Mouse (Mus musculus): ENCODE measurements around the gene Zfp62. TPM values are rescaled to one million over a fixed set of nuclear protein-coding genes. Genes with fewer than 3 reads are reported as not detected.

The Zfp62 gene
- polyA plus RNA-seq, 1 experiment = 5.6 TPM

DNA sequence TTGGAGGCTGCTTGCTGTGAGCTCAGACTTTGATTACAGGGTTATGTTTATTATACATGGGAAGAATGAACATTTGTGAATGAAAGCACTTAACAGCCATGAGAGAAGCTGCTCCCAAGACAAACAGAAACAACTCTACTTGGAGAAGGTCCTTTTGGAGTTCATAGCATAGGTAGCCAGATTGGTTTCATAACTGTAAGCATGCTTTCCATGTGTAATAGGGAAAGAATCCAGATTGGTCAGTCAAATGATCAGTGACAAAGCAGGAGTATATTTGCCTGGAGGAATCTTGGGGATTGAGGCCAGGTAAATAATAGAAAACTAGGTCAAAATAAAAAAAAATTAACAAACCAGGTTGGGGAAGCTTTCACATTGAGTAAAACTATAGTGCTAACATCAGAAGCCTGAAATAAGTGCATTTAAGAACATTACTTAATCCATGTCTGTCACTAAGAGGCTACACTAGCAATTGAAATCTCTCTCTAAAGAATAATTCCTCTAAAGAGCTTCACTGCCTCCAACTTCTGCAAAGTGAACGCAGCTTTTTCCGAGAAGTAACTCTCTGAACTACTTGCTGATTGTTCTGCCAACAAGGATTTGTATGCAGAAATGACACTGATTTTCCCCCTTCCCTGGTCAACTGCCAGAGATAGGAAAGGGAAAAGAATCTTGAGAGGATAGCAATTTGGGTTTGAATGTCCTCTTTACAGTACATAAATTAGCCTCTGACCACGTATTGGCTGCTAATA is 32.5 kb downstream of the Zfp62 start:
- Histone ChIP-seq H3K27me3 (ENCODE audit: control insufficient read depth, insufficient read depth, insufficient read length) (no peaks in the 10 kb centered on the region), H3K4me2 (ENCODE audit: low read depth) (no peak overlapping the region), H3ac (ENCODE audit: control insufficient read depth, insufficient read length) (no peak overlapping the region), H3K79me2 (ENCODE audit: control insufficient read depth, insufficient read depth) (no peaks in the 10 kb centered on the region), H3K4me3 (no peak overlapping the region), H3K36me3 (ENCODE audit: control insufficient read depth, insufficient read depth) (no peaks in the 10 kb centered on the region)
- TF ChIP-seq SRF (IDR thresholded peaks at IDR 0.05; ENCODE audit: control insufficient read depth, insufficient read length, low read depth) = no peak
- no peak for TF ChIP-seq USF1 (IDR thresholded peaks at IDR 0.05; ENCODE audit: low read depth)
- TF ChIP-seq POLR2AphosphoS2 (IDR thresholded peaks at IDR 0.05; ENCODE audit: insufficient read length, low read depth) = no peak
- no peak for TF ChIP-seq TCF12 (IDR thresholded peaks at IDR 0.05; ENCODE audit: insufficient read depth, poor library complexity, severe bottlenecking)
- no peak for TF ChIP-seq MYOG (IDR thresholded peaks at IDR 0.05; ENCODE audit: control insufficient read depth in 1 of 3, insufficient read depth in 1 of 3, insufficient read length in 2 of 3, low read depth in 2 of 3)
- no peak for TF ChIP-seq CEBPB (IDR thresholded peaks at IDR 0.05; ENCODE audit: insufficient read depth, poor library complexity, severe bottlenecking)
- TF ChIP-seq REST (IDR thresholded peaks at IDR 0.05; ENCODE audit: insufficient read depth, insufficient read length) = no peak

GRCm38 (mm10) chr11:49236891-49237290 is 33.8 kb downstream of the Zfp62 start:
- Histone ChIP-seq H3K79me2 (ENCODE audit: control insufficient read depth, insufficient read depth) (no peaks in the 10 kb centered on the region), H3ac (ENCODE audit: control insufficient read depth, insufficient read length) (no peak overlapping the region), H3K4me3 (no peak overlapping the region), H3K36me3 (ENCODE audit: control insufficient read depth, insufficient read depth) (no peaks in the 10 kb centered on the region), H3K4me2 (ENCODE audit: low read depth) (no peak overlapping the region), H3K27me3 (ENCODE audit: control insufficient read depth, insufficient read depth, insufficient read length) (no peaks in the 10 kb centered on the region)
- TF ChIP-seq MYOD1 (IDR thresholded peaks at IDR 0.05; ENCODE audit: control insufficient read depth in 1 of 3, insufficient read length in 2 of 3, low read depth in 2 of 3) = no peak
- no peak for TF ChIP-seq MAX (IDR thresholded peaks at IDR 0.05; ENCODE audit: low read depth)
- no peak for TF ChIP-seq USF1 (IDR thresholded peaks at IDR 0.05; ENCODE audit: low read depth)
- no peak for TF ChIP-seq TCF3 (IDR thresholded peaks at IDR 0.05; ENCODE audit: insufficient read length, low read depth)
- no peak for TF ChIP-seq SRF (IDR thresholded peaks at IDR 0.05; ENCODE audit: control insufficient read depth, insufficient read length, low read depth)
- TF ChIP-seq REST (IDR thresholded peaks at IDR 0.05; ENCODE audit: insufficient read depth, insufficient read length) = no peak
- TF ChIP-seq CEBPB (IDR thresholded peaks at IDR 0.05; ENCODE audit: insufficient read depth, poor library complexity, severe bottlenecking) = no peak
- no peak for TF ChIP-seq MYOG (IDR thresholded peaks at IDR 0.05; ENCODE audit: control insufficient read depth in 1 of 3, insufficient read depth in 1 of 3, insufficient read length in 2 of 3, low read depth in 2 of 3)
- no peak for TF ChIP-seq POLR2A (IDR thresholded peaks at IDR 0.05; ENCODE audit: insufficient read length, low read depth)
- no peak for TF ChIP-seq POLR2AphosphoS2 (IDR thresholded peaks at IDR 0.05; ENCODE audit: insufficient read length, low read depth)
- TF ChIP-seq E2F4 (IDR thresholded peaks at IDR 0.05; ENCODE audit: insufficient read depth) = no peak
- no peak for TF ChIP-seq TCF12 (IDR thresholded peaks at IDR 0.05; ENCODE audit: insufficient read depth, poor library complexity, severe bottlenecking)

DNA sequence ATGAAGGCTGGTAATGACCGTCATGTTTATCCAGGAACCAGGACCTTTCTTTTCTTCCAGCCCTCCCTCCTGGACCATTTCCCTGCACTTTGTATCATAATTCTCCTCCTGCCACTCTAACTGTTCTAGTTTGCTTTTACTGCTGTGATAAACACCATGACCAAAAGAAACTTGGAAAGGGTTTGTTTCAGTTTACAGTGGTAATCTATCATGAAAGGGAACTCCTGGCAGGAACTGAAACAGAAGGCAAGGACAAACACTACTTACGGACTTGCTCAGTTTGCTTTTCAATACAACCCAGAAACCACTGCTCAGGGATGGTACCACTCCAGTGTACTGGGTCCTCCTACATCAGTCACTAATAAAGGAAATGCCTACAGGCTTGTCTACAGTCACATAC is 34.4 kb downstream of the Zfp62 start:
- H3K27me3 ChIP-seq (ENCODE audit: control insufficient read depth, insufficient read depth, insufficient read length) = no peaks in the 10 kb centered on the region
- H3ac ChIP-seq (ENCODE audit: control insufficient read depth, insufficient read length) = no peak overlapping the region
- H3K4me3 ChIP-seq = no peak overlapping the region
- H3K36me3 ChIP-seq (ENCODE audit: control insufficient read depth, insufficient read depth) = no peaks in the 10 kb centered on the region
- TF ChIP-seq TCF12 (IDR thresholded peaks at IDR 0.05; ENCODE audit: insufficient read depth, poor library complexity, severe bottlenecking) (no peak), USF1 (IDR thresholded peaks at IDR 0.05; ENCODE audit: low read depth) (no peak), REST (IDR thresholded peaks at IDR 0.05; ENCODE audit: insufficient read depth, insufficient read length) (no peak), POLR2AphosphoS2 (IDR thresholded peaks at IDR 0.05; ENCODE audit: insufficient read length, low read depth) (no peak), MAX (IDR thresholded peaks at IDR 0.05; ENCODE audit: low read depth) (no peak), SRF (IDR thresholded peaks at IDR 0.05; ENCODE audit: control insufficient read depth, insufficient read length, low read depth) (no peak), TCF3 (IDR thresholded peaks at IDR 0.05; ENCODE audit: insufficient read length, low read depth) (no peak), E2F4 (IDR thresholded peaks at IDR 0.05; ENCODE audit: insufficient read depth) (no peak), MYOG (IDR thresholded peaks at IDR 0.05; ENCODE audit: control insufficient read depth in 1 of 3, insufficient read depth in 1 of 3, insufficient read length in 2 of 3, low read depth in 2 of 3) (no peak), MYOD1 (IDR thresholded peaks at IDR 0.05; ENCODE audit: control insufficient read depth in 1 of 3, insufficient read length in 2 of 3, low read depth in 2 of 3) (no peak), POLR2A (IDR thresholded peaks at IDR 0.05; ENCODE audit: insufficient read length, low read depth) (no peak), CEBPB (IDR thresholded peaks at IDR 0.05; ENCODE audit: insufficient read depth, poor library complexity, severe bottlenecking) (no peak)
- no peak overlapping the region for H3K4me2 ChIP-seq (ENCODE audit: low read depth)
- H3K79me2 ChIP-seq (ENCODE audit: control insufficient read depth, insufficient read depth) = no peaks in the 10 kb centered on the region

DNA sequence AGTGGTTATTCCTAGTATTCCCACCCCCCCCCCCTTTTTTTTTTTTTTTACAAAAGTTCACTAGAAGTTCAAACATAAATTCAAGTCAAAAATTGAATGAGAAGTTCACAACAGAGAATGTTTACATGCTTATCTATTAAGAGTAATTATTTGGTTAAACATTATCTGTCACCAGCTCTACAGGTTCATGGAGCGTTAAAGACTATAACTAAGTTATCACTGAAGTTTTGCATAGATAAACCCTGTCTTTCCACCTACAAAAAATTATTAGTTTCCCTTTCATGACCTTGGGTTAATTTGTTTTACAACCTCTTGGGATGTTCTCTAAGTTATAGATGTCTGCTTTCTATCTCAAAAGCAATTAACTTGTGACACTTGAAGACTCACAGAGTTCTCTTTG is 37.2 kb downstream of the Zfp62 start:
- no peaks in the 10 kb centered on the region for H3K36me3 ChIP-seq (ENCODE audit: control insufficient read depth, insufficient read depth)
- no peak overlapping the region for H3ac ChIP-seq (ENCODE audit: control insufficient read depth, insufficient read length)
- H3K4me2 ChIP-seq (ENCODE audit: low read depth) = no peak overlapping the region
- TF ChIP-seq USF1 (IDR thresholded peaks at IDR 0.05; ENCODE audit: low read depth) = no peak
- no peak for TF ChIP-seq TCF3 (IDR thresholded peaks at IDR 0.05; ENCODE audit: insufficient read length, low read depth)
- no peak for TF ChIP-seq MAX (IDR thresholded peaks at IDR 0.05; ENCODE audit: low read depth)
- TF ChIP-seq TCF12 (IDR thresholded peaks at IDR 0.05; ENCODE audit: insufficient read depth, poor library complexity, severe bottlenecking) = no peak
- no peak for TF ChIP-seq MYOD1 (IDR thresholded peaks at IDR 0.05; ENCODE audit: control insufficient read depth in 1 of 3, insufficient read length in 2 of 3, low read depth in 2 of 3)
- no peak for TF ChIP-seq E2F4 (IDR thresholded peaks at IDR 0.05; ENCODE audit: insufficient read depth)
- TF ChIP-seq MYOG (IDR thresholded peaks at IDR 0.05; ENCODE audit: control insufficient read depth in 1 of 3, insufficient read depth in 1 of 3, insufficient read length in 2 of 3, low read depth in 2 of 3) = no peak
- no peak for TF ChIP-seq POLR2AphosphoS2 (IDR thresholded peaks at IDR 0.05; ENCODE audit: insufficient read length, low read depth)
- TF ChIP-seq CEBPB (IDR thresholded peaks at IDR 0.05; ENCODE audit: insufficient read depth, poor library complexity, severe bottlenecking) = no peak
- TF ChIP-seq POLR2A (IDR thresholded peaks at IDR 0.05; ENCODE audit: insufficient read length, low read depth) = no peak
- no peak for TF ChIP-seq REST (IDR thresholded peaks at IDR 0.05; ENCODE audit: insufficient read depth, insufficient read length)
- no peak for TF ChIP-seq SRF (IDR thresholded peaks at IDR 0.05; ENCODE audit: control insufficient read depth, insufficient read length, low read depth)
- no peak overlapping the region for H3K4me3 ChIP-seq
- H3K27me3 ChIP-seq (ENCODE audit: control insufficient read depth, insufficient read depth, insufficient read length) = no peaks in the 10 kb centered on the region
- no peaks in the 10 kb centered on the region for H3K79me2 ChIP-seq (ENCODE audit: control insufficient read depth, insufficient read depth)

Data from myocyte (in vitro differentiated cells).